Mouse (Mus musculus) forebrain, embryonic 16.5 days (tissue): ENCODE measurements at regions not wholly inside any gene's neighbourhood (a gene's known extent, or its start where the extent isn't known, plus 50 kb on each side); places are given as distances from the start of the nearest gene placed in this dataset.

Experiments
- ATAC-seq: fragments of 200-750 bp; cut with Nextera tagmentation; 2 replicates; pipeline ENCODE4 v1.8.0; 2017; ENCODE audit warnings: mild to moderate bottlenecking, moderate library complexity
- H3K27ac ChIP-seq: fragments of 300-500 bp; sonication (generic); 2 replicates; pipeline ENCODE4 v1.5.1; 2014; ENCODE audit warnings: low read length, control low read depth
- H3K27me3 ChIP-seq: fragments of 300-500 bp; sonication (generic); replicated peaks from 2 replicates; pipeline ENCODE4 v1.6.1; 2014; ENCODE audit warnings: low read length; ENCODE audit not compliant: control insufficient read depth, insufficient read depth
- H3K36me3 ChIP-seq: fragments of 300-500 bp; sonication (generic); 2 replicates; pipeline ENCODE4 v1.6.1; 2014; ENCODE audit not compliant: control insufficient read depth, insufficient read depth
- H3K4me1 ChIP-seq: fragments of 300-500 bp; sonication (generic); replicated peaks from 2 replicates; pipeline ENCODE4 v1.6.1; 2014; ENCODE audit warnings: low read length; ENCODE audit not compliant: control insufficient read depth, insufficient read depth
- H3K4me2 ChIP-seq: fragments of 300-500 bp; sonication (generic); 2 replicates; pipeline ENCODE4 v1.6.1; 2014; ENCODE audit warnings: mild to moderate bottlenecking, low read length, control low read depth
- H3K4me3 ChIP-seq: fragments of 300-500 bp; sonication (generic); replicated peaks from 2 replicates; pipeline ENCODE4 v1.5.1; 2014; ENCODE audit warnings: mild to moderate bottlenecking, low read length, control low read depth
- H3K9ac ChIP-seq: fragments of 300-500 bp; sonication (generic); replicated peaks from 2 replicates; pipeline ENCODE4 v1.6.1; 2014; ENCODE audit warnings: low read depth, low read length, control low read depth
- H3K9me3 ChIP-seq: fragments of 300-500 bp; sonication (generic); 2 replicates; pipeline ENCODE4 v1.6.1; 2016; ENCODE audit warnings: low read length; ENCODE audit not compliant: control insufficient read depth
- WGBS: fragments of 180-500 bp; shearing (Covaris S2); extraction: QIAGEN DNeasy Blood & Tissue Kit; methylation state at CpG from one replicate; pipeline ENCODE4 v1.1.7; 2014; 5-methylcytosine and 5-hydroxymethylcytosine counted together

DNA sequence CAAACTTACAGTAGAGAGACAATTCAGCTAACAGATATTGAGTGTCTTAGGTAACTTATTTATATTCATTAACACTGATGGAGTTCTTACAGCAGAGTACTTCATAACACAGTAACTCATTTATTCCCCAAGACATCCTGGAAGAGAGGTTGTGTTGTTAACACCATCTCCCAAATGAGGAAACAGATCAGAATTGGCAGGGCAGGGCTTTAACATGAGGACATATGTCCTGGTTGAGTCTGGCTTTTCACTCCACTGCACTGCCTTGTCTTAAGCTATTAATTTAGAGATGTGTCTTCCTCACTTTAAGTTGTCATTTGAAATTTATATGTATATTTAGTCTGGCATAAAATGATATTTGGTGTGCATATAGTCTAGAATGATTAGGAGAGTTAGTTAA, 292.4 kb upstream of the Ndst3 start:
- Histone ChIP-seq H3K27me3 (no peaks in the 10 kb centered on the region), H3K4me1 (no peaks in the 10 kb centered on the region), H3K36me3 (no peaks in the 10 kb centered on the region), H3K4me3 (no peak overlapping the region), H3K9ac (no peak overlapping the region), H3K27ac (no peak overlapping the region), H3K9me3 (no peaks in the 10 kb centered on the region), H3K4me2 (no peak overlapping the region)
- ATAC-seq = no peak

DNA sequence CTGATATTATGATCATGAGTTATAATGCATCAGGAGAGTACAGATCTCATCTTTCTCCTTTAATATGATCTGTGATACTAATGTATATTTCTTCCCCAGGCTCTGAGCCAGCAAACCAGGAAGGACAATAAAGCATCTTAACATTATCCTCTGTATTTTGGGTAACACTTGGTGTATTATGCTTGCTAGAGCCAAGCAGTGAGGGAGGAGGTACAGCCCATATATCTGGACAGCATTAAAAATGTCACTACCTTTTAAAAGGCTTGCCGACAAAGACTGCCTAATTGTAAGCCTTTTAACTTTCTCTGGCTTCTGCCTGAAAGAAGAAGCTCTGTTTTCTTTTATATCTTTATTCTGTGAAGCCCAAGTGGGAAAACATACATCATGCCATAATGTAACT, 292.9 kb upstream of the Ndst3 start:
- H3K9me3 ChIP-seq = no peaks in the 10 kb centered on the region
- no peak overlapping the region for H3K27ac ChIP-seq
- H3K4me1 ChIP-seq = no peaks in the 10 kb centered on the region
- no peak for ATAC-seq
- no peak overlapping the region for H3K4me2 ChIP-seq
- 52% methylated on average over 1 of the region's 1 CpGs for WGBS
- no peak overlapping the region for H3K4me3 ChIP-seq
- H3K9ac ChIP-seq = no peak overlapping the region
- no peaks in the 10 kb centered on the region for H3K27me3 ChIP-seq
- H3K36me3 ChIP-seq = no peaks in the 10 kb centered on the region

DNA sequence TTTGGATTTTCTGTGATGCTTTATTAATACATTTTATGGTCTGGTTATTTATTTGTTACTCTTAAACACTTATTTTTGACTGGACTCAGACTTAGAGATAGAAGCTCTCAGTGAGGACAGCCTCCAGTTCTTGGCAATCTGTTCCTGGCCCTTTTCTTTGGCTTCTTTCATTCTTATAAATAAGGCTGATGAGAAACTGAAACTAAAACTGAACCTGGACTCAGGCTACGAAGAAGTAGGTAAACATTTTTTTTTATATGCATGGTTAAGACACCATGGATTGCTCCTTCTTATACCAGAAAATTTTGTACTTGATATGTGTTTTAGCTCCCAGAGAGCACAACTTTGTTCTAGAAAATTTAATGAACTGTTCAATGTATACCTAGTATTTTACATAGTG, 293.4 kb upstream of the Ndst3 start:
- Histone ChIP-seq H3K4me3 (no peak overlapping the region), H3K4me2 (no peak overlapping the region), H3K36me3 (no peaks in the 10 kb centered on the region), H3K9me3 (no peaks in the 10 kb centered on the region), H3K27ac (no peak overlapping the region), H3K9ac (no peak overlapping the region), H3K4me1 (no peaks in the 10 kb centered on the region), H3K27me3 (no peaks in the 10 kb centered on the region)
- ATAC-seq = no peak
- WGBS = 58% methylated on average over 1 of the region's 1 CpGs

DNA sequence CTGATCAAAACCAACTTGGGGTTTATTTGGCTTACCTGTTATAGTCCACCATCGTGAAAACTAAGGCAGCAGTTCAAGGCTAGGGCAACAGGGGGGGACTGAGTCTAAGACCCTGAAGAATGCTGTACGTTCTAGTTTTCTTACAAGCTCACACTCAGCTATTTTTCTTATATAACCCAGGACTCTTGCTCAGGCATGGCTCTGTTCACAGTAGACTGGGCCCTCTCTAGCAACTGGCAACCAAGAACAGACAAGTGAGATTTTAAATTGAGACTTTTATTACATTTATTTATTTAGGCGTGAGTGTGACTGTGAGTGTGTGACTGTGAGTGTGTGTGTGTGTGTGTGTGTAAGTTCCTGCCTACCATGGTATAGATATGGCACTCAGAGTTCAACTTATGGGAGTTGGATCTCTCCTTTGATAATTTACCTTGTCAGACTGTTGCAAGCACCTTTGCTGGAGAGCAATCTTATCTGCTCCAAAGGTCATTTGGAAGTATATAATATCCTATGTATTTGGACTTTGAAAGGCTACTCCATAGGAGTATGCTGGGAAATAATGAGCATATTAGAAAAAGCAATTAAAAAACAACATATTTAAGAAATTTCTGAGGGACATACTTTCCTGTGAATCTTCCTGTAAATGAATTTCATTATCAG, 309.4 kb upstream of the Ndst3 start:
- ATAC-seq = no peak
- H3K27me3 ChIP-seq = no peaks in the 10 kb centered on the region
- no peaks in the 10 kb centered on the region for H3K36me3 ChIP-seq
- no peak overlapping the region for H3K27ac ChIP-seq
- H3K4me2 ChIP-seq = no peak overlapping the region
- no peak overlapping the region for H3K4me3 ChIP-seq
- 84% methylated on average over 3 of the region's 3 CpGs for WGBS
- H3K9me3 ChIP-seq = no peaks in the 10 kb centered on the region
- H3K4me1 ChIP-seq = no peaks in the 10 kb centered on the region; the same call in 1 of the 2 replicates
- no peak overlapping the region for H3K9ac ChIP-seq

DNA sequence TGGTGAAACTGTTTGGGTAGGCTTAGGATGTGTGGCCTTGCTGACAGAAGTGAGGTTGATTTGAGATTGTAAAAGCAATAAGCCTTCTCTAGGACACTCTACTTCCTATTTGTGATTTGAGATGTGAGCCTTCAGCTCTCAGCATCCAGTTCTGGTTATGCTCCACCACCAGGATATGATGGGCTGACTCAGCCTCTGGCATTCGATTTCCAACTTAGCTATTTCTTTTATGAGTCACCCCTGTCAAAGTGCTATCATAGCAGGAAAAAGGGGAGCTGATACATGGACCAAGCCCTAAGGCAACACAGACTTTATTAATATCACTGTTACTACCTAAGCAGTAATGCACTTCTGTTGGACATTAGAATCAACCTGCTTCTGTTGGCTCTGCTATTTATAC, 310.2 kb upstream of the Ndst3 start:
- H3K9ac ChIP-seq = no peak overlapping the region
- H3K9me3 ChIP-seq = no peaks in the 10 kb centered on the region
- no peaks in the 10 kb centered on the region for H3K27me3 ChIP-seq
- no peak overlapping the region for H3K27ac ChIP-seq
- no peaks in the 10 kb centered on the region for H3K36me3 ChIP-seq
- H3K4me3 ChIP-seq = no peak overlapping the region
- WGBS = 86% methylated on average over 1 of the region's 1 CpGs
- no peaks in the 10 kb centered on the region; the same call in 1 of the 2 replicates for H3K4me1 ChIP-seq
- H3K4me2 ChIP-seq = no peak overlapping the region
- ATAC-seq = no peak

- Histone ChIP-seq H3K4me3 (no peak overlapping the region), H3K27ac (no peak overlapping the region), H3K4me1 (no peaks in the 10 kb centered on the region), H3K9me3 (no peaks in the 10 kb centered on the region), H3K36me3 (no peaks in the 10 kb centered on the region), H3K27me3 (no peaks in the 10 kb centered on the region), H3K4me2 (no peak overlapping the region), H3K9ac (no peak overlapping the region)
- WGBS = 70% methylated on average over 1 of the region's 1 CpGs
- no peak for ATAC-seq
These were observed 309.0 kb upstream of the Tram1l1 start for GRCm38 (mm10) chr3:124011685-124012084.

DNA sequence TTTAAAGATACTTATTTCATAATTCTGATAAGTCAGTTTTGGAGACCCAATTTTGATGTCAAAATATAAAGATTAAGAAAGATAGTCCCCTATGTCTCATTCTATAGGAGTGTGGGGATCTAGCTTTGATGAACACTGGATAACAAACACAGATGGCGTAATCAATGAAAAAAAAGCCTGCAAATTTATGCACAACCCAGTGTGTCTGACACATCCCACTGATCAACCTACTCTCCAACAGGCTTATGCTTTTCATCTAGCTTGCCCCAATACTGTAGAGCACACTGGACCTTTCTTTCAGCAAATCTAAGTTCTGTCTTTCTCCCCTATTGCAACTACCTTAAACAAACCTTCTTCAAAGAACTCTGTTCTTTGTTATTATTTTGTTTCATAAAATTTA, 302.0 kb upstream of the Tram1l1 start:
- no peak overlapping the region for H3K9ac ChIP-seq
- H3K4me2 ChIP-seq = no peak overlapping the region
- H3K4me3 ChIP-seq = no peak overlapping the region
- no peaks in the 10 kb centered on the region for H3K4me1 ChIP-seq
- 57% methylated on average over 1 of the region's 1 CpGs for WGBS
- no peaks in the 10 kb centered on the region for H3K36me3 ChIP-seq
- H3K27me3 ChIP-seq = no peaks in the 10 kb centered on the region
- H3K9me3 ChIP-seq = no peaks in the 10 kb centered on the region
- peak; percentile 62 for ATAC-seq
- no peak overlapping the region for H3K27ac ChIP-seq

GRCm38 (mm10) chr3:124026188-124026587, 294.5 kb upstream of the Tram1l1 start:
- H3K9me3 ChIP-seq = no peaks in the 10 kb centered on the region
- no peaks in the 10 kb centered on the region for H3K27me3 ChIP-seq
- no peaks in the 10 kb centered on the region for H3K36me3 ChIP-seq
- WGBS = 23% methylated on average over 4 of the region's 4 CpGs
- peak; percentile 83 for ATAC-seq
- no peaks in the 10 kb centered on the region for H3K4me1 ChIP-seq
- no peak overlapping the region for H3K27ac ChIP-seq
- no peak overlapping the region for H3K4me2 ChIP-seq
- no peak overlapping the region for H3K9ac ChIP-seq
- no peak overlapping the region for H3K4me3 ChIP-seq

GRCm38 (mm10) chr3:124067061-124067460, 253.6 kb upstream of the Tram1l1 start:
- H3K36me3 ChIP-seq = no peaks in the 10 kb centered on the region
- H3K9me3 ChIP-seq = no peaks in the 10 kb centered on the region
- no peak overlapping the region for H3K9ac ChIP-seq
- ATAC-seq = peak; percentile 50; the same call in 1 of the 2 replicates
- H3K4me2 ChIP-seq = no peak overlapping the region
- 49% methylated on average over 3 of the region's 3 CpGs for WGBS
- 0 out of 2 replicates have a peak, but pooled peaks cover 3% of the 10 kb centered on the region for H3K4me1 ChIP-seq
- no peak overlapping the region for H3K4me3 ChIP-seq
- no peaks in the 10 kb centered on the region for H3K27me3 ChIP-seq
- peak overlapping the region; percentile 63 for H3K27ac ChIP-seq

GRCm38 (mm10) chr3:124067538-124067937, 253.1 kb upstream of the Tram1l1 start:
- WGBS = 79% methylated on average over 2 of the region's 2 CpGs
- H3K27ac ChIP-seq = peak overlapping the region; percentile 63

More at GRCm38 (mm10) chr3:124067538-124067937, 253.1 kb upstream of the Tram1l1 start:
- Histone ChIP-seq H3K36me3 (no peaks in the 10 kb centered on the region), H3K9ac (no peak overlapping the region), H3K4me1 (0 out of 2 replicates have a peak, but pooled peaks cover 3% of the 10 kb centered on the region), H3K4me3 (no peak overlapping the region), H3K27me3 (no peaks in the 10 kb centered on the region), H3K9me3 (no peaks in the 10 kb centered on the region), H3K4me2 (no peak overlapping the region)
- ATAC-seq = no peak
